Mouse (Mus musculus): ENCODE measurements around the gene Alyref.

Alyref gene

DNA sequence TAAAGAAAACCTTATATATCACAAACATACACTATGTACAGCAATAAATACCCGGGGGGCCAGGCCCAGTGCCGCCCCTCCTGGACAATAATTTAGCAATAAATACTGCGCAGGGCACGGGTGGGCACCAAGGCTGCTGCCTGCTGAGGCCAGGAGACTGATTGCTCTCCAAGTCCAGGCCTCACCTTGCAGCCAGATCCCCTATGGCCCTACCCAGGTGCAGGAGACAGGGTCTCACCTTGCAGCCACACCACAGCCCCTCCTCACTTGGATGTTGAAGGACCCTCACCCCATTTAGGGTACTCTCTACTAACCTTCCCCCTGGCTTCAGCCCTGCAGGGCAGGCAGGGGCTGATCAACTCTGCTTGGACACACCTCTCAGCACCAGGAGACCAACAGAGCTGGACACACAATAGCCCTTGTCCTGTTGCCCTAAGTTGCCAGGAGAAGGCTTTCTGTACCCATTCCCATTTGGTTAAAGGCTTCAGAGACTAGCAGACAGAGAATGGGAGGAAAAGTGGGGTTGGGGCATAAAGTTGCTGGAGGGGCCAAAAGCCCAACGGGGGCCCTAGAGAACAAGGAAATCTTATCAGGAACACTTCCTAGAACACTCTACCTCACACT, 27.1 kb upstream of the Alyref start, which contains the start of gene Sirt7:
TSS of gene Sirt7 (minus strand) at position 89 of the 624 bp plus-strand sequence.
- no peak for DNase-seq (ENCODE audit: low spot score)

GRCm38 (mm10) chr11:120624680-120625111, 26.5 kb upstream of the Alyref start:
- peak; percentile 71 for DNase-seq (ENCODE audit: low spot score)

DNA sequence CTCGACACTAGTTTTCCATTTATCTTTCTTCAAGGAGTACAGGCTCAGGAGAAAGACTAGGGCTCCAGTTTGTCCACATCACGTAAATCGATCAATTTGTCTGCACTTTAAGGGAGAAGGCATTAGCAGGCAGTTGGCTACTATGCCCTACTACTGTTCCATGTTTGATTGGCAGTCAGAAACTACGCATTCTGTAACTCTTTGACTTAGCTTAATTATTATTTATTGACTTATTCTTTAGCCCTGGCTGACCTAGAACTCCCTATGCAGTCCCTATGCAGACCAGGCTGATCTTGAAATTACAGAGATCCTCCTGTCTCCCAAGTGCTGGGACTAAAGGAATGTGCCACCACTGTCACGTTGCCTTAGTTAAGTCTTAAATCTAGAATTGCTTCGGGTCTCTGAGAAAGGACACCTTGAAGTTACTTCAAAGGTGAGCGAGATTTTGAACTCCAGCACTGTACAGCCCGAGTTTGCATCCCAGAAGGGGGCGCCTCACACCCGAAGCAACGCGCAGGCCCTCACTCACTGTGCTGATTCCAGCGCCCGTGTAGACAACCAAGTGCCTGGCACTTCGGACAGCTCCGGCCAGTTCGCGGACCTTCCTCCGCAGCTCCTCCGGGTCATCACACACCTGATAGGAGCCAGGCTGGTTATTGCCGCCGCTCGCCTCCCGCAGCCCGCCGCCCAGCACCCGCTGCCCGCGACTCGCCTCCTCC, 26.0 kb upstream of the Alyref start:
- peak; percentile 46 for DNase-seq (ENCODE audit: low spot score)

GRCm38 (mm10) chr11:120622805-120623204, 24.6 kb upstream of the Alyref start:
- no peak for DNase-seq (ENCODE audit: low spot score)

DNA sequence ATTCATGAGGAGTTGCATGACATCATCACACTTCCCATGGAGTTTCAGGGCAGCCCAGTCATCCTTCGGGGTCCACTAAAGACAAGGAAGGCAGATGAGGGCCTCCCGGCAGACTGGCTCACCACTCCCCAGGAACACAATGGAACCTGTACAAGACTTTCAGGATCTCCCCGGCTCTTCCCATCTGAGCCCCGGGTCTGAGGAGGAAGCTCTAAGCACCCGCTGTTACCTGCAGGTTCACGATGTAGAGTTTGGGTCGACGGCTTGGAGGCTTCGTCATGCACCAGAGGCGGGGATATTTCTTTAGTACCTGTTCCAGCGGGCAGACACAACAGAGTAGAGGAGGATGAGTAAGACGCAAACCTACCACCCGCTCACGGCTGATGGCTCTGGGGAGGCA, 22.0 kb upstream of the Alyref start:
- no peak for DNase-seq (ENCODE audit: low spot score)

DNA sequence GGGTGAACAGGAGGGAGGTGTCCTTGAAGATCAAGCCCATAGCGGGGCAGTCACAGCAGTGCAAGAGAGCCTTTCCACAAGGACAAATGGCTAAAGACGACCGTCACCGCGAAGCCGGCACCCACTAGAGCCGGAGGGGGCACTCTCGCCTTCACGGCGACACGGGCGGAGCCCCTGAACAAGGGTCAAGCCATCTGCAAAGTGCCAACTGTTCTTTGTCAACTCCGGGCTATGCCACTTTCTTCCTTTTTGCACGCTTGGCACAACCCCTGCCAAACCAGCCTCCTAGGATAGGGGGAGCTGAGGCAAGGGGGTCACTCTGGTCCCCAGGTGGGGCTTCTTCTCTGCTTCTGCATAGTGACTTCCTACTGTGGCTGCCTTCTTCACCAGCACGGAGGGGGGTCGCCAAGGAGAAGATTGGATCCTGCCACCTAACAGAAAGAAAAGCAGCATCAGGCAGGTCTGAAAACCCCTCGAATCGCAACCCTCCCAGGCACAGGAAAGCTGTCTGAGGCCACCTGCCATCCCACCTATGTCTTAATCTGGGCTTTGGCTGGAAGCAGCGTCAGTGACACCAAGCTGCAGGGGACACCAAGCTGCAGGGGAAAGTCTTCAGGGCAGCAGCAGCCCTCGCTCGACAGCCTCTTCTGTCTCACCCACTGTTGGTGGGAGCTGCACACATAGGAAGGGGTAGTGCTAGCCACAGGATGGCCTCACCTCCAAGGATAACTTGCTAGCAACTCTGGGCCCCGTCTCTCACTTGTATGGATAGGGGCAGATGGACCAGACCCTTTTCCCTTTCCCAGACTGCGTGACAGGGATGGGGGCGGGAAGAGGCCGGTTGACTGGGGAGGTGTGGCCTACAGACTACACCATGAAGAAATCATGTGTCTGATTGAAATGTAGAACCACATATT, 20.7 kb upstream of the Alyref start:
- no peak for DNase-seq (ENCODE audit: low spot score)

- peak; percentile 86 for DNase-seq (ENCODE audit: low spot score)
These were observed 19.5 kb upstream of the Alyref start, which contains the start of gene Pcyt2 for GRCm38 (mm10) chr11:120617519-120618112. Gene Pcyt2, minus strand, starts transcription at chr11:120617936.

DNA sequence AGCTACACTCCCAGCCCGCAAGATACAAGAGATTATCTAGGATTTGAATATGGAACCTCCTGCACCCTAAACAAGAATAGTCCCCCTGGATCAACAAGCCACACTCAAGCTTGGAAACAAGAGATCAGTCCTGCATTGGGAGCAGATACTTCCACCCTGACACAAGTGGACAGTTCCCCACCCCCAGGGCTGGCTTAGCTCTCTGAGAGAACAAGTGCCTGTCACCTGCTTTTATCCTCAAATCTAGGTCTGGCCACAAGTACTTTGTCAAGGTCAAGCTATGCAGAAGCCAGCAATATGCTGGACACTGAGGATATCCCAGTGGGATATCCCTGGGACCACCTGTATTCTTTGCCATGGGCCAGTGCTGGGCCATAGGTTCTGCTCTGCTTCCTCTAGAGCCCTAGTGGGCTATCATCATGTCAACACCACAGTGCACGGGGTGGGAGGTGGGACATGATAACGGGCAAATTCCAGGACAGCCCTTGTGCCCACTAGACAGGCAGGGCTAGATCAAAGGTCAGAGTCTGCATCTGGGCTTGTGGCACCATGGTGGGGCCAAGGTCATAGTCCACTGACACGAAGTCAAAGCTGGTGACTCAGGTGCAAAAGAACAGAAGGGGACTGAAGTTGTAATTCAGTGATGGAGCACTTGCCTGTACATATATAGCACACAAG, 18.6 kb upstream of the Alyref start:
- no peak for DNase-seq (ENCODE audit: low spot score)

GRCm38 (mm10) chr11:120615606-120616203, 17.5 kb upstream of the Alyref start:
- DNase-seq (ENCODE audit: low spot score) = no peak

GRCm38 (mm10) chr11:120615167-120615566, 17.0 kb upstream of the Alyref start:
- DNase-seq (ENCODE audit: low spot score) = no peak

- DNase-seq (ENCODE audit: low spot score) = no peak
These were observed 15.8 kb upstream of the Alyref start for GRCm38 (mm10) chr11:120613976-120614375.

DNA sequence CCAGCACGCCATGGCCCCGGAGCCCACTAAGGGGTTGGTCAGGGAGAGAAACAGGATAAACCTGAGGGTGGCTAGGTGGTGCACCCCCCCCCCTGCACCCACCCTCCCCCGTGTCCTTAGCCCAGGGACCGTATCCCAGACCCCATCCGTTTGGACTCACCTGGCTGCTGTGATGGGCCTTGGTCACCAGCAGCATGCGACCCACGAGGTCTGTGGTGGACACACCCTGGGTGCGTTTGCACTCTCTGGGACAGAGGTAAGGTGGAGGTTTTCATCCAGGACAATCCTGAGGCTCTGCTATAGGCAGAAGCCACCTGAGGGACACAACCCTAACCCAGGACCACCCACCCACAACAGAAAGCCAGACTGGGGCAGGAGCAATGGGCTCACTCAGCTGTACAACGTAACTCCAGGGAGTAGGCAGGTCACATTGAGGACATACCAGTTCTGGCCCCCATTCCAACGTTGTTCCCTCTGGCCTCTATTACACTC, 15.4 kb upstream of the Alyref start:
- no peak for DNase-seq (ENCODE audit: low spot score)

GRCm38 (mm10) chr11:120612763-120613162, 14.6 kb upstream of the Alyref start:
- peak; percentile 69 for DNase-seq (ENCODE audit: low spot score)

DNA sequence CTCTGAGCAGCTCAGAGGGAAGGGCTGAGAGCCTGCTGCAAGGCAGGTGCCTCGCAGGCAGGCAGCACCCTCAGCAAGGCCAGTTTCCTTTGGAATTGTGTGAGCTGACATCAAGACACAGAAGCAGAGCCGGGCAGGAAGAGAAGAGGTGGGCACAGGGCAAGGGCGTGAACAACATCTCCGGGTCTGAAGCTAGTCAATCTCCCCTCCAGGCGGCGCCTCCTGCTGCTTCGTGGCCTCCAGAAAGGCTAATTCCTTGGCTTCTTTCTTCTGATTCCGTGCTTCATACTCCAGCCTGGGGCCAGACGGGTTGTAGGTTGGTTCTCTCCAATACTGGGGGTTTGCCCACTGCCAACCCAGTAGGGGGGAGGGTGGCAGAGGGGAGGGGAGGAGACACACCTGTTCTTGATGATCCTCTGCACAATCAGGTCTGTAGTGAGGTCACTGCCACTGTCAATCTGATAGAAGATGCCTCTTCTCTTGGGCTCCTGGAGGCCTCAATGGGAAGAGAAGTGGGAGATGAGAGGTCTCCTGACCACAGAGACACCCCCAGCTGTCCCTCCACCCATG, 12.4 kb upstream of the Alyref start:
- no peak for DNase-seq (ENCODE audit: low spot score)

- DNase-seq (ENCODE audit: low spot score) = no peak
These were observed 11.1 kb upstream of the Alyref start for GRCm38 (mm10) chr11:120609250-120609649.

DNA sequence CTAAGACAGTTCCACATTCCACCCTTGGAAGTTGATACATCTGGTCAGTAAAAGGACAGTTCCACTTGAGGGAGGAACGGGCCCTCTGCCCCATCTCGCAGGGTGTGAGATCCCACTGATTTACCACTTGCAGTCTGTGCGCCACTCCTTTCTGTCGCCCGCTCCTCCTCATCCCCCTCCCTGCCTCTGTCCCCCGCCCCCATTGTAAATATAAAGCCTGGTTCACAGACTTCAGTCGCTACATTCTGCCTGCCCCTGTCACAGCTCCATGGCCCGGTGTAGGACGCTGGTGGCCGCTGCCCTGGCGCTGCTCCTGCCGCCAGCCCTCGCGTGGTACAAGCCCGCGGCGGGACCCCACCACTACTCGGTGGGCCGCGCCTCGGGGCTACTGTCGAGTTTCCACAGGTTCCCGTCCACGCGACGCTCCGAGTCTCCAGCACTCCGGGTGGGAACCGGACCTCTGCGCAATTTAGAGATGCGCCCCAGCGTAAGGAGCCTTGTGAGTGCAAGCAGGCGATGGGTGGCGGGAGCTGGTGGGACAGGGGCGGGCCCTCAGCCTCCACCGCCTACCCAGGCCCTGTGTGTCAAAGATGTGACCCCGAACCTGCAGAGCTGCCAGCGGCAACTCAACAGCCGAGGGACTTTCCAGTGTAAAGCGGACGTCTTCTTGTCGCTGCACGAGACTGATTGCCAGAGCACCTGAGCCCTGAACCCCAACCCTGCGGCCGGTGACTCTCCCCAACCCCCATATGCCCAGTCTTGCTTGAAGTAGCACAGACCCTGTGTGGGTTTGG, 10.3 kb upstream of the Alyref start, which contains the start of gene Npb:
TSS of gene Npb (plus strand) at position 237 of the 794 bp plus-strand sequence.
- no peak for DNase-seq (ENCODE audit: low spot score)

DNA sequence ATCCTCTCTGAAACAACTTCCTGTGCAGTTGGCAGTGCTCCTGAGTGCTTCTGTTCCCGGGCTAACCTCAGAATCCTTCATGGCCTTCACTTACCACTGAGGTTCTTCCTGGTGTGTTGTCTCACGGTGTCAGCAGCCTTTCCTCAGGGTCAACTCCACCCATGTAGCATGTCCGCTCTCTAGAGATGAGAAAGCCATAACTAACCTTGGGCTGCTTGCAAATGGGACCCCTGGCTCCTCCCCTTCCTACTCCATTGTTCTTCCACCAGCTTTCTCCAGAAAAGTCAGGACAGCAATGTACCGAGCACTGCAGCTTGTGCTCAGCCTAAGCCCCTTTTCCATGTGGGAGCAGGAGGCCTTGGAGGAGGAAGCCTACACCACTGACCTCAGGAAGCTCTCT, 8.6 kb upstream of the Alyref start:
- DNase-seq (ENCODE audit: low spot score) = no peak

DNA sequence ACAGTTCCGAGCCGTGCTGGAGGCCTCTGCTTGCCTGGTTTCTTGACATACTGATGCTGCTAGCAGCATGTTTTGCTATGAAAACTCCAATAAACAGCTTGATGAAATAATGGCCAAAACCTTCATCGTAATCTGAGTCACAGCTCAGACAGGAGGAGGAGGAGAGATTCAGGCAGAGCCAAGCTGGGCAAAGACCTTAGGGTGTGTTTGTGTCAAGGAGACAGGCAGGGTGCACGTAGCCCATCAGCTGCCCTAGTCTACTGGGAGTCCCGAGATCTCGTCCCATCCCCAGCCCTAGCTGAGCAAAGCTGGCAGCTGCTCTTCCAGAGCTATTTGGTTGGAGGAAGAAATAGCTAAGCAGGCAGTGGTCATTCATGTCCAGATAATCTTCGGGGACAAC, 7.5 kb upstream of the Alyref start:
- no peak for DNase-seq (ENCODE audit: low spot score)

- DNase-seq (ENCODE audit: low spot score) = no peak
These were observed 5.4 kb upstream of the Alyref start for GRCm38 (mm10) chr11:120603545-120603944.

- no peak for DNase-seq (ENCODE audit: low spot score)
These were observed 2.6 kb upstream of the Alyref start for GRCm38 (mm10) chr11:120600716-120601115.
